Mouse (Mus musculus) MEL (cell line): ENCODE data around the gene Tmem131. TPM values are rescaled to one million over a fixed set of nuclear protein-coding genes. Genes with fewer than 3 reads are reported as not detected.

Experiments used
- DNase-seq: peaks from one replicate; pipeline ENCODE4 v3.0.0; 2011; ENCODE audit warnings: low read depth, low spot score
- H3K27ac ChIP-seq: 2 replicates; pipeline ENCODE4 v1.5.1; 2012; ENCODE audit warnings: low read depth, mild to moderate bottlenecking, control low read depth, low read length, moderate library complexity; ENCODE audit not compliant: control insufficient read depth
- H3K27me3 ChIP-seq, 2 experiments: fragments of 150-350 bp in 1 of 2; sonication (generic) in 1 of 2; 2 replicates each; pipeline ENCODE4 v1.6.1; 2012; ENCODE audit warnings: low read length in 2 of 2, mild to moderate bottlenecking in 2 of 2, improper control_type of control experiment in 1 of 2, moderate library complexity in 1 of 2; ENCODE audit not compliant: insufficient read depth in 2 of 2, control insufficient read depth in 1 of 2
- H3K36me3 ChIP-seq, 2 experiments: 2 replicates each; pipeline ENCODE4 v1.6.1; 2012 to 2014; ENCODE audit warnings: low read length in 2 of 2, improper control_type of control experiment in 1 of 2, inconsistent platforms in 1 of 2, mild to moderate bottlenecking in 1 of 2; ENCODE audit not compliant: insufficient read depth in 2 of 2, control insufficient read depth in 1 of 2
- H3K4me1 ChIP-seq, 2 experiments: fragments of 150-350 bp in 1 of 2; sonication (generic) in 1 of 2; 2 replicates each; pipeline ENCODE4 v1.6.1; 2012; ENCODE audit warnings: low read length in 2 of 2, improper control_type of control experiment in 1 of 2, mild to moderate bottlenecking in 1 of 2; ENCODE audit not compliant: insufficient read depth in 2 of 2, control insufficient read depth in 1 of 2
- H3K4me3 ChIP-seq, 2 experiments: fragments of 150-350 bp in 1 of 2; sonication (generic) in 1 of 2; 2 replicates each; pipeline ENCODE4 v1.5.1; 2012; ENCODE audit warnings: low read depth in 2 of 2, low read length in 2 of 2, mild to moderate bottlenecking in 2 of 2, moderate library complexity in 2 of 2, control low read depth in 1 of 2, improper control_type of control experiment in 1 of 2; ENCODE audit not compliant: control insufficient read depth in 1 of 2, insufficient read depth in 1 of 2
- H3K79me2 ChIP-seq: 2 replicates; pipeline ENCODE4 v1.6.1; 2012; ENCODE audit warnings: mild to moderate bottlenecking, low read length, moderate library complexity; ENCODE audit not compliant: control insufficient read depth, poor library complexity, insufficient read depth
- H3K9ac ChIP-seq: 2 replicates; pipeline ENCODE4 v1.6.1; 2012; ENCODE audit warnings: low read depth, mild to moderate bottlenecking, control low read depth, low read length, moderate library complexity; ENCODE audit not compliant: control insufficient read depth, poor library complexity, severe bottlenecking
- H3K9me3 ChIP-seq: fragments of 150-350 bp; sonication (generic); replicated peaks from 2 replicates; pipeline ENCODE4 v1.6.1; 2012; ENCODE audit warnings: mild to moderate bottlenecking, low read length, improper control_type of control experiment, moderate library complexity; ENCODE audit not compliant: insufficient read depth
- CHD1 ChIP-seq: IDR thresholded peaks from 2 replicates; pipeline ENCODE4 v1.6.1; 2012; ENCODE audit warnings: low read depth, mild to moderate bottlenecking, inconsistent platforms, low read length, improper control_type of control experiment
- CHD2 ChIP-seq: IDR thresholded peaks from 2 replicates; pipeline ENCODE4 v1.6.1; 2011; ENCODE audit warnings: low read length, improper control_type of control experiment
- CTCF ChIP-seq, 3 experiments: IDR thresholded peaks in 2 of 3; conservative IDR thresholded peaks in 1 of 3; 2 replicates each; pipeline ENCODE4 v1.5.1; 2011 to 2012; ENCODE audit warnings: low read length in 3 of 3, low read depth in 2 of 3, mild to moderate bottlenecking in 2 of 3, improper control_type of control experiment in 1 of 3, inconsistent platforms in 1 of 3, mixed read lengths in 1 of 3, moderate library complexity in 1 of 3; ENCODE audit not compliant: control insufficient read depth in 1 of 3, insufficient read depth in 1 of 3, poor library complexity in 1 of 3, severe bottlenecking in 1 of 3
- ELF1 ChIP-seq: IDR thresholded peaks from 2 replicates; pipeline ENCODE4 v1.6.1; 2014; ENCODE audit warnings: low read depth, mild to moderate bottlenecking, inconsistent platforms, low read length, improper control_type of control experiment, moderate library complexity
- EP300 ChIP-seq, 2 experiments: IDR thresholded peaks; 2 replicates each; pipeline ENCODE4 v1.6.1; 2011; ENCODE audit warnings: improper control_type of control experiment in 2 of 2, low read length in 2 of 2, low read depth in 1 of 2, mild to moderate bottlenecking in 1 of 2
- ETS1 ChIP-seq: IDR thresholded peaks from 2 replicates; pipeline ENCODE4 v1.6.1; 2012; ENCODE audit warnings: low read depth, mild to moderate bottlenecking, inconsistent platforms, low read length, improper control_type of control experiment, moderate library complexity
- GABPA ChIP-seq: IDR thresholded peaks from 2 replicates; pipeline ENCODE4 v1.6.1; 2012; ENCODE audit warnings: low read depth, mild to moderate bottlenecking, inconsistent platforms, low read length, improper control_type of control experiment, moderate library complexity
- GATA1 ChIP-seq: IDR thresholded peaks from 2 replicates; pipeline ENCODE4 v1.6.1; 2011; ENCODE audit warnings: low read depth, low read length, improper control_type of control experiment
- JUND ChIP-seq: IDR thresholded peaks from 2 replicates; pipeline ENCODE4 v1.6.1; 2011; ENCODE audit warnings: low read depth, mild to moderate bottlenecking, improper control_type of control experiment, low read length
- MAX ChIP-seq: IDR thresholded peaks from 2 replicates; pipeline ENCODE4 v1.6.1; 2011; ENCODE audit warnings: low read length, improper control_type of control experiment
- MAZ ChIP-seq: IDR thresholded peaks from 2 replicates; pipeline ENCODE4 v1.6.1; 2012; ENCODE audit warnings: low read depth, mild to moderate bottlenecking, inconsistent platforms, low read length, improper control_type of control experiment
- MXI1 ChIP-seq: IDR thresholded peaks from 2 replicates; pipeline ENCODE4 v1.6.1; 2011; ENCODE audit warnings: mild to moderate bottlenecking, low read depth, low read length, improper control_type of control experiment
- MYC ChIP-seq: IDR thresholded peaks from 2 replicates; pipeline ENCODE4 v1.6.1; 2011; ENCODE audit warnings: low read depth, mild to moderate bottlenecking, low read length, improper control_type of control experiment, moderate library complexity
- NRF1 ChIP-seq: IDR thresholded peaks from 2 replicates; pipeline ENCODE4 v1.6.1; 2014; ENCODE audit warnings: low read depth, mild to moderate bottlenecking, inconsistent platforms, low read length, improper control_type of control experiment, moderate library complexity; ENCODE audit not compliant: poor library complexity, insufficient read depth, severe bottlenecking
- POLR2A ChIP-seq, 2 experiments: IDR thresholded peaks; 2 replicates each; pipeline ENCODE4 v1.6.1; 2011 to 2012; ENCODE audit warnings: low read length in 2 of 2, mild to moderate bottlenecking in 2 of 2, control low read depth in 1 of 2, improper control_type of control experiment in 1 of 2, low read depth in 1 of 2, moderate library complexity in 1 of 2; ENCODE audit not compliant: control insufficient read depth in 1 of 2, insufficient read depth in 1 of 2, poor library complexity in 1 of 2
- POLR2AphosphoS2 ChIP-seq: IDR thresholded peaks from 2 replicates; pipeline ENCODE4 v1.6.1; 2011; ENCODE audit warnings: low read length, improper control_type of control experiment
- POLR2AphosphoS5 ChIP-seq: IDR thresholded peaks from 2 replicates; pipeline ENCODE4 v1.6.1; 2012; ENCODE audit warnings: low read depth, borderline replicate concordance, mild to moderate bottlenecking, inconsistent platforms, low read length, moderate library complexity, mixed read lengths
- RAD21 ChIP-seq: IDR thresholded peaks from 2 replicates; pipeline ENCODE4 v1.6.1; 2011; ENCODE audit warnings: mild to moderate bottlenecking, low read depth, low read length, improper control_type of control experiment
- RCOR1 ChIP-seq: IDR thresholded peaks from 2 replicates; pipeline ENCODE4 v1.6.1; 2012; ENCODE audit warnings: low read depth, mild to moderate bottlenecking, inconsistent platforms, low read length, improper control_type of control experiment
- SIN3A ChIP-seq: IDR thresholded peaks from 2 replicates; pipeline ENCODE4 v1.6.1; 2012; ENCODE audit warnings: low read length, improper control_type of control experiment, inconsistent platforms
- SMC3 ChIP-seq: IDR thresholded peaks from 2 replicates; pipeline ENCODE4 v1.6.1; 2011; ENCODE audit warnings: low read depth, low read length, improper control_type of control experiment
- TAL1 ChIP-seq: IDR thresholded peaks from 2 replicates; pipeline ENCODE4 v1.6.1; 2012; ENCODE audit warnings: mild to moderate bottlenecking, inconsistent platforms, low read length, moderate library complexity, mixed read lengths
- TBP ChIP-seq: IDR thresholded peaks from 2 replicates; pipeline ENCODE4 v1.8.0; 2011; ENCODE audit warnings: low read depth, low read length, improper control_type of control experiment
- TCF12 ChIP-seq: IDR thresholded peaks from 2 replicates; pipeline ENCODE4 v1.6.1; 2014; ENCODE audit warnings: low read depth, mild to moderate bottlenecking, inconsistent platforms, low read length, improper control_type of control experiment, moderate library complexity
- USF1 ChIP-seq: IDR thresholded peaks from 2 replicates; pipeline ENCODE4 v1.6.1; 2014; ENCODE audit warnings: low read depth, mild to moderate bottlenecking, inconsistent platforms, low read length, improper control_type of control experiment, moderate library complexity
- USF2 ChIP-seq, 2 experiments: IDR thresholded peaks; 2 replicates each; pipeline ENCODE4 v1.6.1; 2011 to 2012; ENCODE audit warnings: improper control_type of control experiment in 2 of 2, low read length in 2 of 2, borderline replicate concordance in 1 of 2, inconsistent platforms in 1 of 2, low read depth in 1 of 2, mild to moderate bottlenecking in 1 of 2; ENCODE audit not compliant: insufficient read depth in 1 of 2
- ZKSCAN1 ChIP-seq: IDR thresholded peaks from 2 replicates; pipeline ENCODE4 v1.6.1; 2012; ENCODE audit warnings: low read depth, mild to moderate bottlenecking, inconsistent platforms, low read length, improper control_type of control experiment, moderate library complexity
- ZNF384 ChIP-seq: IDR thresholded peaks from 2 replicates; pipeline ENCODE4 v1.6.1; 2012; ENCODE audit warnings: low read depth, mild to moderate bottlenecking, inconsistent platforms, low read length, improper control_type of control experiment
- polyA plus RNA-seq, 2 experiments: library from polyadenylated mRNA; stranded (reverse) in 1 of 2; unstranded in 1 of 2; fragments of >175 nt in 1 of 2; fragments of >200 nt in 1 of 2; gene quantifications; 2 replicates each; pipeline versions ENCODE4 v1.2.1 to v1.2.4; 2012; ENCODE audit warnings: low replicate concordance in 2 of 2, low read depth in 1 of 2; ENCODE audit not compliant: insufficient read length in 2 of 2, insufficient read depth in 1 of 2, missing spikeins in 1 of 2
- total RNA-seq: library from RNA; depleted of rRNA; stranded (reverse); fragments of 300-350 nt; gene quantifications from 2 replicates; pipeline ENCODE4 v1.2.3, GENCODE M21; 2012

Tmem131 gene
- total and polyA plus RNA-seq, 3 experiments = 11.4 to 196 (median 48.8) TPM

DNA sequence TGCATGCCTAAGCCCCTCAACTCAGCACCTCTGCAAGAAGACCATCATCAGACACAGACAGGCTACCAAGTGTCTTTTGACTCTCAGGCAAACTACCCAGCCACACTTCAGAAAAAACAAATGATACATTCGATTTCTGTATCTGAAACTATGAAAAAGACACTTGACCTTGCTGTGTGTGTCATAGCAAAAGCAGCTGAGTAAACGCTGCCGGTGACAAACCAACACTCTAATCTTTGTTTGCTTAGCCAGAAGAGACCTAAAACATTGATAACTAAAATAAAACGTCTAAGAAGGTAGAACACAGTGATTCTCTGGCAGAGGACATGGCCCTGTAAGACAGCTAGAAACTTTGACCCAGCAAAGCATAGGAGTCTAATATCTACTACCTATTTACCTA, 72.2 kb downstream of the Tmem131 start:
- no peaks in the 10 kb centered on the region for H3K27me3 ChIP-seq
- no peaks in the 10 kb centered on the region for H3K9me3 ChIP-seq
- no peak overlapping the region for H3K4me3 ChIP-seq
- H3K4me1 ChIP-seq = peaks cover 11 to 20% of the 10 kb centered on the region in 2 experiments
- H3K9ac ChIP-seq = no peak overlapping the region; the same call in 1 of the 2 replicates
- peaks cover 7 to 22% of the 10 kb centered on the region in 2 experiments for H3K36me3 ChIP-seq
- no peaks in the 10 kb centered on the region; the same call in 1 of the 2 replicates for H3K79me2 ChIP-seq
- peak; percentile 50; the same call in 1 of the 2 replicates for TF ChIP-seq ETS1
- TF ChIP-seq POLR2A (IDR thresholded peaks at IDR 0.05; ENCODE audit: control insufficient read depth in 1 of 2, insufficient read depth in 1 of 2, low read depth in 1 of 2, low read length in 2 of 2, poor library complexity in 1 of 2) = no peak
- TF ChIP-seq GATA1 = no peak
- TF ChIP-seq TCF12 = peak; percentile 43; the same call in 1 of the 2 replicates
- TF ChIP-seq MAZ = no peak
- TF ChIP-seq SMC3 = no peak
- peak; percentile 20 to 39; a peak in 1 of 4 replicates for TF ChIP-seq EP300 (IDR thresholded peaks at IDR 0.05; ENCODE audit: low read depth in 1 of 2, low read length in 2 of 2)
- no peak for TF ChIP-seq ZNF384
- peak; percentile 28 for DNase-seq
- H3K27ac ChIP-seq = peak overlapping the region; percentile 45

DNA sequence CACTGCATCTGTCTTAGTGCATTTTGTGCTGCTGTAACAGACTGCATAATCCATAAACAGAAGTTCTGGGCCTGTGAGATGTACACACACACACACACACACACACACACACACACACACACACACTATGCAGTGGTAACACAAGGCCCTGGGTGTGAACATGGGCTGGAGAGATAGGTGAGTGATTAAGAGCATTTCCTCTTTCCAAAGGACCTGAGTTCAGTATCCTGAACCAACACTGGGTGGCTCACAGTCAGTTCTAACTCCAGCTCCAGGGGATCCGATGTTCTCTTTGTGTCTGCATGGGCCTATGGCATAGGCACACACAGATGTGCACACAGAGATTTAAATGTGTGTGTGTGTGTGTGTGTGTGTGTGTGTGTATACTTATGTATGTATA, 72.9 kb downstream of the Tmem131 start:
- Histone ChIP-seq H3K27me3 (no peaks in the 10 kb centered on the region), H3K9ac (no peak overlapping the region), H3K4me3 (no peak overlapping the region), H3K9me3 (no peaks in the 10 kb centered on the region), H3K27ac (peak overlapping the region; percentile 21; the same call in 1 of the 2 replicates), H3K79me2 (no peaks in the 10 kb centered on the region; the same call in 1 of the 2 replicates), H3K4me1 (peaks cover 11 to 19% of the 10 kb centered on the region in 2 experiments), H3K36me3 (peaks cover 7 to 22% of the 10 kb centered on the region in 2 experiments)
- DNase-seq = peak; percentile 87
- TF ChIP-seq EP300 (IDR thresholded peaks at IDR 0.05; ENCODE audit: low read depth in 1 of 2, low read length in 2 of 2) = peak; percentile 85 to 87
- TF ChIP-seq NRF1 = no peak
- peak; percentile 70; the same call in 1 of the 2 replicates for TF ChIP-seq ETS1
- peak; percentile 88 for TF ChIP-seq TCF12
- peak; percentile 75 for TF ChIP-seq GATA1
- 0 out of 2 replicates have a peak, but pooled peaks have one; percentile 29 for TF ChIP-seq MXI1
- no peak for TF ChIP-seq TBP
- TF ChIP-seq ELF1 = 0 out of 2 replicates have a peak, but pooled peaks have one; percentile 34
- no peak for TF ChIP-seq JUND
- no peak for TF ChIP-seq POLR2AphosphoS2
- TF ChIP-seq MYC = no peak
- TF ChIP-seq RAD21 = peak; percentile 26
- no peak for TF ChIP-seq MAX
- TF ChIP-seq USF1 = no peak
- no peak for TF ChIP-seq ZKSCAN1
- peak; percentile 58 for TF ChIP-seq SMC3
- peak in 1 of 3 experiments; percentile 40; a peak in 2 of 6 replicates for TF ChIP-seq CTCF (IDR thresholded peaks at IDR 0.05 in 2 of 3, conservative IDR thresholded peaks at IDR 0.05 in 1 of 3; ENCODE audit: control insufficient read depth in 1 of 3, insufficient read depth in 1 of 3, low read depth in 2 of 3, low read length in 3 of 3, poor library complexity in 1 of 3, severe bottlenecking in 1 of 3)
- no peak for TF ChIP-seq CHD1
- TF ChIP-seq CHD2 = no peak
- peak; percentile 73 for TF ChIP-seq TAL1
- TF ChIP-seq SIN3A = peak; percentile 60
- TF ChIP-seq MAZ = no peak
- no peak for TF ChIP-seq GABPA
- TF ChIP-seq ZNF384 = peak; percentile 10; the same call in 1 of the 2 replicates
- TF ChIP-seq USF2 (IDR thresholded peaks at IDR 0.05; ENCODE audit: borderline replicate concordance in 1 of 2, insufficient read depth in 1 of 2, low read depth in 1 of 2, low read length in 2 of 2) = no peak
- TF ChIP-seq POLR2AphosphoS5 = no peak
- no peak for TF ChIP-seq POLR2A (IDR thresholded peaks at IDR 0.05; ENCODE audit: control insufficient read depth in 1 of 2, insufficient read depth in 1 of 2, low read depth in 1 of 2, low read length in 2 of 2, poor library complexity in 1 of 2)
- peak; percentile 71; the same call in 1 of the 2 replicates for TF ChIP-seq RCOR1
